7 mouse cellular contexts compared by ENCODE assay signal in the genomic region with DNA sequence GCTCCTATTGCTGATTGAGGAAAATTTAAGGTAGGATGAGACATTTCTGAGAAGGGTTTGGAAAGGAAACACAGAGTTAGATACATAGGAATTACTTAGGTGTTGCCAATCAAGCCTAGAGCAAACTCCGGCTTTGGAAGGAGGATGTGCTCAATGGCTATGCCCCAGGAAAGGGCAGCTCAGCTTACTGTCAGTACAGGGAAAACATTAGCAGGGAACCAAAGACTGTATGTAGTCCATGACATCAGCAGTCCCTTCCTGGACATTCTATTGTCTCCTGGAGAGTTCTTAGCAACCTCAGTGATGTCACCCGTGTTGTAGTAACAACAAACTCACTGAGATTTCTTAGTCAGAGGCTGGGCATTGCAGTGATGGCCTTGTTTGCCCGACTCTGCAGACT. TPM values are rescaled to one million over a fixed set of nuclear protein-coding genes. Genes with fewer than 3 reads are reported as not detected.
"Had no signal": no experiment of that assay in that cellular context is flagged by ENCODE, and none has a peak within 500 bp of the region (broad histone marks: within the 10 kb centered on the region; RNA-seq: fewer than 3 reads in every experiment).

TSS of gene Gm7361 (plus strand) at position 301 of the 400 bp plus-strand sequence.

RNA-seq across cellular contexts. Expression of gene Gm7361, which starts in this region (rescaled TPM):
- polyA plus RNA-seq: neural tube, embryonic 12.5 days; small intestine, adult 2 months; spleen, adult 2 months; stomach, embryonic 14.5 days; stomach, embryonic 15.5 days; stomach, embryonic 16.5 days; stomach, postnatal 0 days had no signal
